ENCODE assay signal across 13 mouse cellular contexts in the genomic region with DNA sequence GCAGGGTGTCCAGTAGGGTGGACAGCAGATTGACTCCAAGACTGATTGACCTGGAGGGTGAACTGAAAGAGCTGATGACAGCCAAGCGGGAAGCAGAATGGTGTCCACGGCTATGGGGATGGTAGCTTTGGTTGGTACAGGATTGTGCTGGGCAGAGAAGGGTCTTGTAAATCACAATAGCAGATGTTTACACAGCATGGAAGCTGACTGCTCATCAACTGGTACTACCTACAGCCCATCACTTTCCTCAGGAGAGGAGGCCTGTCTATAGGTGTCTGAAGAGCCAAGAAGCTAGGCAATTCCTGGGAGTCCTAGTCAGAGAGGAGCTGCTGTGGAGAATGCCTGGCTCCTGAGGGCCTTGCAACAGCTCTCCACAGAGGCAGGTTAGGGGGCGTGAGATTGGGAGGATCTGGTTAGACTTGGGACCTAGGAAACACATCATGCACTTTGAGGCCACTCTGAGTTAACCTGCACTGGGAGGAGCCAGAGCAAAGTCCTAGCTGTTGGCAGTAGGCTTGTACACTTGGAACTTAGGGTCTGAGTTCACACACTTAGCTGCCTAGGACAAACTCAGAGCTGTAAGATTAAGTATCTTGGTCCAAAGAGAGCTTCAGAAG. TPM values are rescaled to one million over a fixed set of nuclear protein-coding genes. Genes with fewer than 3 reads are reported as not detected.
A peak's percentile ranks its signal among the peaks of the same experiment; 100 is the strongest.
DNase-seq lines count a peak whose midpoint lies in the region; ATAC-seq and TF ChIP-seq lines count a peak whose summit lies in the region.
"Had no signal": no experiment of that assay in that cellular context is flagged by ENCODE, and none has a peak within 500 bp of the region (broad histone marks: within the 10 kb centered on the region; RNA-seq: fewer than 3 reads in every experiment).

No protein-coding gene starts in this region.

- no peak overlapping the region for H3K4me2 ChIP-seq in kidney, embryonic 15.5 days
- H3K4me2 ChIP-seq in liver, embryonic 14.5 days (ENCODE audit: low read depth): peak overlapping the region; percentile 11; the same call in 1 of the 2 replicates
- no peak overlapping the region for H3K4me2 ChIP-seq in midbrain, embryonic 15.5 days
- H3K4me2 ChIP-seq: forebrain, embryonic 13.5 days had no signal

- TF ChIP-seq EP300 in liver, embryonic 14.5 days (IDR thresholded peaks at IDR 0.05; ENCODE audit: low read depth): no peak

- 90% methylated on average over 3 of the region's 3 CpGs for WGBS in embryonic facial prominence, embryonic 10.5 days
- WGBS in kidney, embryonic 15.5 days: 84% methylated on average over 3 of the region's 3 CpGs
- WGBS in liver, embryonic 14.5 days (ENCODE audit: insufficient replicate concordance): 82% methylated on average over 3 of the region's 3 CpGs
- 83% methylated on average over 3 of the region's 3 CpGs for WGBS in midbrain, embryonic 15.5 days

- peak overlapping the region; percentile 19; the same call in 1 of the 2 replicates for H3K4me3 ChIP-seq in embryonic facial prominence, embryonic 10.5 days
- no peak overlapping the region for H3K4me3 ChIP-seq in kidney, embryonic 15.5 days (replicated peaks)
- H3K4me3 ChIP-seq in liver, embryonic 14.5 days (ENCODE audit: insufficient read depth in 1 of 2, low read depth in 2 of 2, low read length in 2 of 2): no peak overlapping the region
- H3K4me3 ChIP-seq in midbrain, embryonic 15.5 days: no peak overlapping the region
- H3K4me3 ChIP-seq: forebrain, embryonic 13.5 days had no signal

- no peak for ATAC-seq in kidney, embryonic 15.5 days (replicated peaks; ENCODE audit: low FRiP score)
- ATAC-seq in liver, embryonic 14.5 days (ENCODE audit: insufficient read depth): no peak
- no peak for ATAC-seq in midbrain, embryonic 15.5 days (replicated peaks)
- ATAC-seq: forebrain, embryonic 13.5 days had no signal

- intact Hi-C loops in heart, postnatal 25 days (cut with DNase I): loop anchor here (2.0 kb wide), 1 partner anchor 60 kb away; no protein-coding TSS in a partner anchor

- peak; percentile 87 for DNase-seq in heart, adult 11 months
- DNase-seq in heart, postnatal 25 days (ENCODE audit: low spot score): no peak
- no peak for DNase-seq in embryonic facial prominence, embryonic 10.5 days (ENCODE audit: low spot score)
- DNase-seq in liver, embryonic 14.5 days (ENCODE audit: low read depth in 3 of 3, low spot score in 3 of 3): no peak
- no peak for DNase-seq in cerebellum, adult 8-10 months
- no peak for DNase-seq in urinary bladder, postnatal 25 days (ENCODE audit: low spot score)
- DNase-seq: lung, postnatal 14 days had no signal

- no peaks in the 10 kb centered on the region for H3K9me3 ChIP-seq in embryonic facial prominence, embryonic 10.5 days
- no peaks in the 10 kb centered on the region for H3K9me3 ChIP-seq in kidney, embryonic 15.5 days (replicated peaks)
- H3K9me3 ChIP-seq in liver, embryonic 14.5 days (ENCODE audit: control insufficient read depth, low read length): no peaks in the 10 kb centered on the region
- no peaks in the 10 kb centered on the region for H3K9me3 ChIP-seq in midbrain, embryonic 15.5 days
- H3K9me3 ChIP-seq: forebrain, embryonic 13.5 days had no signal

- no peak overlapping the region for H3K9ac ChIP-seq in kidney, embryonic 15.5 days
- H3K9ac ChIP-seq in liver, embryonic 14.5 days (replicated peaks): no peak overlapping the region
- H3K9ac ChIP-seq in midbrain, embryonic 15.5 days: no peak overlapping the region
- H3K9ac ChIP-seq: forebrain, embryonic 13.5 days had no signal

- H3K36me3 ChIP-seq in embryonic facial prominence, embryonic 10.5 days (replicated peaks): peaks cover 45% of the 10 kb centered on the region
- peaks cover 29% of the 10 kb centered on the region for H3K36me3 ChIP-seq in kidney, embryonic 15.5 days
- H3K36me3 ChIP-seq in liver, embryonic 14.5 days (replicated peaks; ENCODE audit: control insufficient read depth, insufficient read depth, low read depth): peaks cover 18% of the 10 kb centered on the region
- H3K36me3 ChIP-seq in midbrain, embryonic 15.5 days (replicated peaks): peaks cover 19% of the 10 kb centered on the region

- no peaks in the 10 kb centered on the region for H3K27me3 ChIP-seq in embryonic facial prominence, embryonic 10.5 days (replicated peaks; ENCODE audit: low read depth, poor library complexity, severe bottlenecking)
- H3K27me3 ChIP-seq in kidney, embryonic 15.5 days: no peaks in the 10 kb centered on the region
- no peaks in the 10 kb centered on the region for H3K27me3 ChIP-seq in liver, embryonic 14.5 days (ENCODE audit: control insufficient read depth, insufficient read depth, low read length)
- H3K27me3 ChIP-seq in midbrain, embryonic 15.5 days (replicated peaks): no peaks in the 10 kb centered on the region
- H3K27me3 ChIP-seq: forebrain, embryonic 13.5 days had no signal

- no peak for TF ChIP-seq CTCF in liver, embryonic 14.5 days (IDR thresholded peaks at IDR 0.05; ENCODE audit: low read depth)

- H3K4me1 ChIP-seq in embryonic facial prominence, embryonic 10.5 days: peaks cover 45% of the 10 kb centered on the region
- peaks cover 50% of the 10 kb centered on the region for H3K4me1 ChIP-seq in kidney, embryonic 15.5 days
- H3K4me1 ChIP-seq in liver, embryonic 14.5 days (replicated peaks; ENCODE audit: control insufficient read depth in 2 of 2, insufficient read depth in 2 of 2, low read length in 1 of 2): peaks cover 21 to 25% of the 10 kb centered on the region in 2 experiments
- peaks cover 35% of the 10 kb centered on the region for H3K4me1 ChIP-seq in midbrain, embryonic 15.5 days

- no peak overlapping the region for H3K27ac ChIP-seq in embryonic facial prominence, embryonic 10.5 days (replicated peaks)
- peak overlapping the region; percentile 94 for H3K27ac ChIP-seq in kidney, embryonic 15.5 days
- H3K27ac ChIP-seq in liver, embryonic 14.5 days: peak overlapping the region; percentile 41
- no peak overlapping the region for H3K27ac ChIP-seq in midbrain, embryonic 15.5 days
- H3K27ac ChIP-seq: forebrain, embryonic 13.5 days had no signal

RNA-seq across cellular contexts. Expression of gene P4hb, which starts 3.4 kb away (rescaled TPM):
- 100 to 1,000 TPM; 228 to 255 TPM for total RNA-seq in heart, postnatal 25 days (2021)
- 556 and 565 TPM in 2 replicates for polyA plus RNA-seq in embryonic facial prominence, embryonic 10.5 days (2016; fragmentation: Nextera tagmentation; extraction: Ambion mirVana)
- 718 and 736 TPM in 2 replicates for polyA plus RNA-seq in kidney, embryonic 15.5 days (2015; fragmentation: Nextera tagmentation; extraction: Ambion mirVana)
- 144 and 214 TPM in 2 replicates for polyA plus RNA-seq in liver, embryonic 14.5 days (2012; rRNA removed)
- polyA plus RNA-seq in liver, embryonic 14.5 days (2014; fragmentation: Nextera tagmentation; extraction: Ambion mirVana): 497 and 525 TPM in 2 replicates
- 256 and 259 TPM in 2 replicates for polyA plus RNA-seq in midbrain, embryonic 15.5 days (2015; fragmentation: Nextera tagmentation; extraction: Ambion mirVana)

RNA-seq across cellular contexts. Expression of gene Arhgdia, which starts 5.0 kb away (rescaled TPM):
- total RNA-seq in heart, postnatal 25 days (2021): 100 to 1,000 TPM; 142 to 158 TPM
- polyA plus RNA-seq in embryonic facial prominence, embryonic 10.5 days (2016; fragmentation: Nextera tagmentation; extraction: Ambion mirVana): 735 and 777 TPM in 2 replicates
- 588 and 644 TPM in 2 replicates for polyA plus RNA-seq in kidney, embryonic 15.5 days (2015; fragmentation: Nextera tagmentation; extraction: Ambion mirVana)
- 172 and 176 TPM in 2 replicates for polyA plus RNA-seq in liver, embryonic 14.5 days (2012; rRNA removed)
- 191 and 204 TPM in 2 replicates for polyA plus RNA-seq in liver, embryonic 14.5 days (2014; fragmentation: Nextera tagmentation; extraction: Ambion mirVana)
- polyA plus RNA-seq in midbrain, embryonic 15.5 days (2015; fragmentation: Nextera tagmentation; extraction: Ambion mirVana): 458 and 487 TPM in 2 replicates

RNA-seq across cellular contexts. Expression of gene Alyref, which starts 21.7 kb away (rescaled TPM):
- 10 to 100 TPM; 49.3 to 52.6 TPM for total RNA-seq in heart, postnatal 25 days (2021)
- 620 and 640 TPM in 2 replicates for polyA plus RNA-seq in embryonic facial prominence, embryonic 10.5 days (2016; fragmentation: Nextera tagmentation; extraction: Ambion mirVana)
- polyA plus RNA-seq in kidney, embryonic 15.5 days (2015; fragmentation: Nextera tagmentation; extraction: Ambion mirVana): 494 TPM in 2 replicates
- 46.3 and 110 TPM in 2 replicates for polyA plus RNA-seq in liver, embryonic 14.5 days (2012; rRNA removed)
- polyA plus RNA-seq in liver, embryonic 14.5 days (2014; fragmentation: Nextera tagmentation; extraction: Ambion mirVana): 347 and 349 TPM in 2 replicates
- 225 and 233 TPM in 2 replicates for polyA plus RNA-seq in midbrain, embryonic 15.5 days (2015; fragmentation: Nextera tagmentation; extraction: Ambion mirVana)

RNA-seq across cellular contexts. Expression of gene Anapc11, which starts 21.7 kb away (rescaled TPM):
- total RNA-seq in heart, postnatal 25 days (2021): 10 to 100 TPM; 82.6 to 90.3 TPM
- polyA plus RNA-seq in embryonic facial prominence, embryonic 10.5 days (2016; fragmentation: Nextera tagmentation; extraction: Ambion mirVana): 192 and 198 TPM in 2 replicates
- polyA plus RNA-seq in kidney, embryonic 15.5 days (2015; fragmentation: Nextera tagmentation; extraction: Ambion mirVana): 193 and 206 TPM in 2 replicates
- 44.7 and 60.4 TPM in 2 replicates for polyA plus RNA-seq in liver, embryonic 14.5 days (2012; rRNA removed)
- 93.5 and 98.7 TPM in 2 replicates for polyA plus RNA-seq in liver, embryonic 14.5 days (2014; fragmentation: Nextera tagmentation; extraction: Ambion mirVana)
- 200 and 205 TPM in 2 replicates for polyA plus RNA-seq in midbrain, embryonic 15.5 days (2015; fragmentation: Nextera tagmentation; extraction: Ambion mirVana)

RNA-seq across cellular contexts. Expression of gene Ppp1r27, which starts 25.5 kb away (rescaled TPM):
- total RNA-seq in heart, postnatal 25 days (2021): not detected
- polyA plus RNA-seq in embryonic facial prominence, embryonic 10.5 days (2016; fragmentation: Nextera tagmentation; extraction: Ambion mirVana): not detected in 2 replicates
- 0.49 and 1.4 TPM in 2 replicates for polyA plus RNA-seq in kidney, embryonic 15.5 days (2015; fragmentation: Nextera tagmentation; extraction: Ambion mirVana)
- not detected in 2 replicates for polyA plus RNA-seq in liver, embryonic 14.5 days (2012; rRNA removed)
- not detected in 2 replicates for polyA plus RNA-seq in liver, embryonic 14.5 days (2014; fragmentation: Nextera tagmentation; extraction: Ambion mirVana)
- not detected in 2 replicates for polyA plus RNA-seq in midbrain, embryonic 15.5 days (2015; fragmentation: Nextera tagmentation; extraction: Ambion mirVana)
- total RNA-seq: common myeloid progenitor, adult 5-6 weeks had no signal
- polyA plus RNA-seq: brain, embryonic 14.5 days; forebrain, embryonic 13.5 days; stomach, embryonic 14.5 days had no signal

Comparison
In these comparisons a context has a peak if more than half of its experiments do, and no peak if none do; other contexts are left out.
1. H3K27ac ChIP-seq: peak in kidney, embryonic 15.5 days (single experiment) and liver, embryonic 14.5 days (single experiment); none in embryonic facial prominence, embryonic 10.5 days (single experiment) and midbrain, embryonic 15.5 days (single experiment).